ENCODE assay signal across 8 mouse cellular contexts in the genomic region with DNA sequence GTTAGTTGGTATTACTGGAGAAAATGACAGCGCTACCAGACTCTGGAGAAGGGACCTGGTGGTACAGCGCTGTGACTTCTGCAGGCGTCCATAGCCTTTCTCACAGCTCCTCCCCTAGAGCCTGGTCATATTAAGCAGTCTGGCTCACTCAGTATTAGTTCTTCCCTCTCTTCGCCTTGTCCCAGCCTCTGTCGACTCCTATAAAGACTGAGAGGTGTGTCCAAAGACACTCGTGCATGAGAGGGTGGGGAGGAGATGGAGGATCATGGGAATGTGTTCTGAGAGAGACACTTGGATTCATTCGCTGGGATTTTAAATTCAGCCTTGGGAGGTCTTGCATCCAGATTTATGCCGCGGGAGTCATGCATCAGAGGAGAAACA. TPM values are rescaled to one million over a fixed set of nuclear protein-coding genes. Genes with fewer than 3 reads are reported as not detected.
DNase-seq lines count a peak whose midpoint lies in the region; ATAC-seq and TF ChIP-seq lines count a peak whose summit lies in the region.

No protein-coding gene starts in this region.

- no peak for DNase-seq in heart, postnatal 25 days (ENCODE audit: low spot score)
- peak; percentile 9 for DNase-seq in embryo, embryonic 11 days
- no peak for DNase-seq in thymus, postnatal 4 days

- H3K27ac ChIP-seq in heart, embryonic 12.5 days (ENCODE audit: poor library complexity, severe bottlenecking): peak overlapping the region; percentile 77
- H3K27ac ChIP-seq in ES-Bruce4 (ENCODE audit: insufficient read depth, low read length): no peak overlapping the region
- H3K27ac ChIP-seq in hindbrain, embryonic 16.5 days (ENCODE audit: low read depth, low read length): peak overlapping the region; percentile 90
- peak overlapping the region; percentile 60 for H3K27ac ChIP-seq in lung, embryonic 15.5 days
- H3K27ac ChIP-seq in stomach, embryonic 15.5 days: peak overlapping the region; percentile 75

- H3K27me3 ChIP-seq in heart, embryonic 12.5 days (replicated peaks): no peaks in the 10 kb centered on the region
- H3K27me3 ChIP-seq in ES-Bruce4 (ENCODE audit: control insufficient read depth, insufficient read depth, low read length, poor library complexity, severe bottlenecking): no peaks in the 10 kb centered on the region
- H3K27me3 ChIP-seq in hindbrain, embryonic 16.5 days (replicated peaks; ENCODE audit: control insufficient read depth, insufficient read depth, low read length): no peaks in the 10 kb centered on the region
- H3K27me3 ChIP-seq in lung, embryonic 15.5 days: no peaks in the 10 kb centered on the region
- no peaks in the 10 kb centered on the region for H3K27me3 ChIP-seq in stomach, embryonic 15.5 days (replicated peaks)

- no peak for TF ChIP-seq POLR2A in ES-Bruce4 (IDR thresholded peaks at IDR 0.05; ENCODE audit: insufficient read depth, low read length)

- peak overlapping the region; percentile 88 for H3K4me3 ChIP-seq in heart, embryonic 12.5 days
- H3K4me3 ChIP-seq in ES-Bruce4 (ENCODE audit: low read depth, low read length): peak overlapping the region; percentile 97
- peak overlapping the region; percentile 88 for H3K4me3 ChIP-seq in hindbrain, embryonic 16.5 days (ENCODE audit: low read length)
- H3K4me3 ChIP-seq in lung, embryonic 15.5 days: peak overlapping the region; percentile 83
- peak overlapping the region; percentile 68 for H3K4me3 ChIP-seq in stomach, embryonic 15.5 days (replicated peaks)

- H3K9me3 ChIP-seq in heart, embryonic 12.5 days (replicated peaks): no peaks in the 10 kb centered on the region
- H3K9me3 ChIP-seq in ES-Bruce4 (replicated peaks; ENCODE audit: control insufficient read depth, insufficient read depth, low read length, poor library complexity, severe bottlenecking): peaks cover 8% of the 10 kb centered on the region
- H3K9me3 ChIP-seq in hindbrain, embryonic 16.5 days (ENCODE audit: control insufficient read depth, low read length): no peaks in the 10 kb centered on the region
- H3K9me3 ChIP-seq in lung, embryonic 15.5 days: no peaks in the 10 kb centered on the region
- H3K9me3 ChIP-seq in stomach, embryonic 15.5 days: no peaks in the 10 kb centered on the region

- 7% methylated on average over 9 of the region's 9 CpGs for WGBS in heart, embryonic 12.5 days
- WGBS in hindbrain, embryonic 16.5 days: 5% methylated on average over 9 of the region's 9 CpGs
- WGBS in lung, embryonic 15.5 days: 7% methylated on average over 9 of the region's 9 CpGs
- 7% methylated on average over 9 of the region's 9 CpGs for WGBS in stomach, embryonic 15.5 days

- intact Hi-C loops in heart, postnatal 25 days (cut with DNase I): loop anchor here (5.0 kb wide), 1 partner anchor 524 kb away; a partner anchor contains a TSS

- peak overlapping the region; percentile 90 for H3K9ac ChIP-seq in heart, embryonic 12.5 days
- peak overlapping the region; percentile 65 for H3K9ac ChIP-seq in ES-Bruce4 (ENCODE audit: low read depth, poor library complexity, severe bottlenecking)
- H3K9ac ChIP-seq in hindbrain, embryonic 16.5 days (ENCODE audit: low read depth, low read length): peak overlapping the region; percentile 92
- peak overlapping the region; percentile 89 for H3K9ac ChIP-seq in lung, embryonic 15.5 days
- H3K9ac ChIP-seq in stomach, embryonic 15.5 days: peak overlapping the region; percentile 75; the same call in 1 of the 2 replicates

- TF ChIP-seq EP300 in ES-Bruce4 (IDR thresholded peaks at IDR 0.05; ENCODE audit: insufficient read depth, low read depth, low read length): no peak

- ATAC-seq in heart, embryonic 12.5 days (ENCODE audit: insufficient number of reproducible peaks, low FRiP score): peak; percentile 22; the same call in 1 of the 2 replicates
- peak; percentile 69 for ATAC-seq in hindbrain, embryonic 16.5 days
- peak; percentile 50; the same call in 1 of the 2 replicates for ATAC-seq in lung, embryonic 15.5 days (ENCODE audit: borderline replicate concordance, extremely low read depth, low FRiP score, low TSS enrichment)
- ATAC-seq in stomach, embryonic 15.5 days (ENCODE audit: insufficient read depth, low FRiP score, low read depth): peak; percentile 24

- TF ChIP-seq CTCF in ES-Bruce4 (IDR thresholded peaks at IDR 0.05; ENCODE audit: low read depth, low read length): no peak

- peaks cover 28% of the 10 kb centered on the region for H3K36me3 ChIP-seq in heart, embryonic 12.5 days
- peaks cover 28% of the 10 kb centered on the region for H3K36me3 ChIP-seq in ES-Bruce4 (ENCODE audit: control insufficient read depth, insufficient read depth, low read length, poor library complexity, severe bottlenecking)
- H3K36me3 ChIP-seq in hindbrain, embryonic 16.5 days (ENCODE audit: control insufficient read depth, insufficient read depth, low read length): peaks cover 19% of the 10 kb centered on the region
- H3K36me3 ChIP-seq in lung, embryonic 15.5 days: peaks cover 23% of the 10 kb centered on the region
- H3K36me3 ChIP-seq in stomach, embryonic 15.5 days: peaks cover 19% of the 10 kb centered on the region

- peak overlapping the region; percentile 86 for H3K4me2 ChIP-seq in heart, embryonic 12.5 days
- peak overlapping the region; percentile 53 for H3K4me2 ChIP-seq in hindbrain, embryonic 16.5 days (ENCODE audit: low read length)
- H3K4me2 ChIP-seq in lung, embryonic 15.5 days: peak overlapping the region; percentile 77
- peak overlapping the region; percentile 84 for H3K4me2 ChIP-seq in stomach, embryonic 15.5 days

- H3K4me1 ChIP-seq in heart, embryonic 12.5 days (replicated peaks): peaks cover 9% of the 10 kb centered on the region
- no peaks in the 10 kb centered on the region for H3K4me1 ChIP-seq in ES-Bruce4 (ENCODE audit: control insufficient read depth, insufficient read depth, low read length)
- peaks cover 11% of the 10 kb centered on the region for H3K4me1 ChIP-seq in hindbrain, embryonic 16.5 days (ENCODE audit: control insufficient read depth, insufficient read depth, low read depth, low read length)
- H3K4me1 ChIP-seq in lung, embryonic 15.5 days: peaks cover 15% of the 10 kb centered on the region
- H3K4me1 ChIP-seq in stomach, embryonic 15.5 days: peaks cover 9% of the 10 kb centered on the region

RNA-seq across cellular contexts. Expression of a gene that starts 0.6 kb away (rescaled TPM):
- 53.9 and 54.9 TPM in 2 replicates for polyA plus RNA-seq in heart, embryonic 12.5 days (2016; fragmentation: Nextera tagmentation; extraction: Ambion mirVana)
- total RNA-seq in heart, postnatal 25 days (2021): 10 to 100 TPM; 24.8 to 26.2 TPM
- polyA plus RNA-seq in ES-Bruce4 (2011; ENCODE audit: insufficient read depth, insufficient read length, low read depth, missing spikeins): 12.3 and 12.8 TPM in 2 replicates
- polyA plus RNA-seq in hindbrain, embryonic 16.5 days (2015; fragmentation: Nextera tagmentation; extraction: Ambion mirVana): 40.8 and 55.9 TPM in 2 replicates
- polyA plus RNA-seq in lung, embryonic 15.5 days (2015; fragmentation: Nextera tagmentation; extraction: Ambion mirVana): 53.2 and 53.4 TPM in 2 replicates
- 57.7 and 60.2 TPM in 2 replicates for polyA plus RNA-seq in stomach, embryonic 15.5 days (2015; fragmentation: Nextera tagmentation; extraction: Ambion mirVana)

RNA-seq across cellular contexts. Expression of a gene that starts 52.0 kb away (rescaled TPM):
- 2.4 and 2.6 TPM in 2 replicates for polyA plus RNA-seq in heart, embryonic 12.5 days (2016; fragmentation: Nextera tagmentation; extraction: Ambion mirVana)
- total RNA-seq in heart, postnatal 25 days (2021): 1 to 10 TPM; 4.0 to 5.1 TPM
- 12.9 and 13.8 TPM in 2 replicates for polyA plus RNA-seq in ES-Bruce4 (2011; ENCODE audit: insufficient read depth, insufficient read length, low read depth, missing spikeins)
- polyA plus RNA-seq in hindbrain, embryonic 16.5 days (2015; fragmentation: Nextera tagmentation; extraction: Ambion mirVana): 1.2 and 1.5 TPM in 2 replicates
- polyA plus RNA-seq in lung, embryonic 15.5 days (2015; fragmentation: Nextera tagmentation; extraction: Ambion mirVana): 2.7 and 3.0 TPM in 2 replicates
- 2.6 and 3.0 TPM in 2 replicates for polyA plus RNA-seq in stomach, embryonic 15.5 days (2015; fragmentation: Nextera tagmentation; extraction: Ambion mirVana)
